Mouse (Mus musculus) spleen, adult 2 months (tissue): ENCODE data around the gene Nipa1.

Source experiments
- CTCF ChIP-seq: fragments of 200-500 bp; IDR thresholded peaks from 2 replicates; pipeline ENCODE4 v1.5.1; 2011; ENCODE audit warnings: mild to moderate bottlenecking, inconsistent platforms; ENCODE audit not compliant: insufficient read depth, insufficient read length, insufficient replicate concordance; ENCODE audit errors: extremely low read depth
- POLR2A ChIP-seq: fragments of 200-500 bp; IDR thresholded peaks from 2 replicates; pipeline ENCODE4 v1.6.1; 2011; ENCODE audit warnings: low read depth, low read length, inconsistent platforms

DNA sequence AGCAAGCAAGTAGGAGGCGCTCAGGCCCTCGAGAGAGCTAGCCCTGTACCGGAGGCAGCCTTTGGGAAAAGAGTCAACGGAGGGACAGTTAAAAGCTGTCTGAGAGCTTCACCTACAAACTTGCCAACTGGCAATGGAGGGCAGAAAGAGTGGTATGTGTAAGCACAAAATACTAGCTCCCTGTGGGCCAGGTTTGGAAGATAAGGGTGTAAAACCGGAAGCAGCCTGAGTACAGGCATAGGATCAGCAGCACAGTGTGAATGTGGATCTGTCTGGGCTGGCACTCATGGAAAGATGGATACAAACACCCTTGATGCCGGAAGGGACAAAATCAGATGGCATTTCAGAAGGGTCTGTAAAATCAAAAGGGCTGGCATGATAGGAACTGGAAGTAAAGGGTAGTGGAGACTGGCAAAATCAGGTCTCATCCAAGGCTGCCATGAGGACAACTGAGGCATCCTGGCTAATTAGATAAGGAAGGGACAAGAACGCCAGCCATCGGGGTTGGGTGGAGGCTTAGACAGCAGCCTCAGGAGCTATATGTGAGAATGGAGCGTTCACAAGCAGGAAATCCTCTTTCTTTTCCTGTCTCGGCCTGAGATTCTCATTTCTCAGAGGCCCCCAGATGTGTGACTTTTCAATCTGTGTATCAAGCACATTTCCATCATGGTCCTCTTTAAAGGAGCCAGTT is 37.6 kb downstream of the Nipa1 start:
- no peak for TF ChIP-seq POLR2A
- no peak for TF ChIP-seq CTCF
